Mouse (Mus musculus): Measurements from ENCODE around the gene Whrn. TPM values are rescaled to one million over a fixed set of nuclear protein-coding genes. Genes with fewer than 3 reads are reported as not detected.

Gene Whrn
- polyA plus RNA-seq, 1 experiment from 2014 or later, result 10.8 TPM

DNA sequence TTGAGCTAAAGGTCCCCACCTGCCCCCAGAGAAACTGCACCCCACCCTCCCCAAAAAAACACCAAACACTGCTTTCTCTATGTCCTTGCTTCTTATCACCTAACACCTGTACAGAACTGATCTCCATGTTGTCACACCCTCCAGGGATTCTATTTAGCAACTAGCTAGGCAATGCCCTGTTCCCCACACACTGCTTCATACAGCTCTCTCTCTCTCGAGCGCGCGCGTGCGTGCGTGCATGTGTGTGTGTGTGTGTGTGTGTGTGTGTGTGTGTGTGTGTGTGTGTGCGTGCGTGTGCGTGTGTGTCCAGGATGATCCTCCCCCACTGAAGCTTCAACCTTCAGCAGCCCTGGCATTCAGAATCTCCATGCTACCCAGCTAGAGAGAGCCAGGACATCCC is 93.7 kb downstream of the Whrn start:
- Histone ChIP-seq H3K9ac (0 out of 2 replicates have a peak overlapping the region, but pooled peaks have one; percentile 4), H3K4me1 (peaks cover 58% of the 10 kb centered on the region), H3K4me2 (replicated peaks) (peak overlapping the region; percentile 39; the same call in 1 of the 2 replicates), H3K9me3 (replicated peaks) (no peaks in the 10 kb centered on the region), H3K4me3 (no peak overlapping the region), H3K27me3 (no peaks in the 10 kb centered on the region), H3K27ac (no peak overlapping the region), H3K36me3 (no peaks in the 10 kb centered on the region)
- WGBS, result 93% methylated on average over 10 of the region's 10 CpGs
- ATAC-seq (ENCODE audit: low FRiP score), result no peak

- Histone ChIP-seq H3K9ac (0 out of 2 replicates have a peak overlapping the region, but pooled peaks have one; percentile 4), H3K36me3 (no peaks in the 10 kb centered on the region), H3K4me2 (replicated peaks) (no peak overlapping the region), H3K4me1 (peaks cover 58% of the 10 kb centered on the region), H3K27ac (no peak overlapping the region), H3K9me3 (replicated peaks) (no peaks in the 10 kb centered on the region), H3K4me3 (no peak overlapping the region), H3K27me3 (no peaks in the 10 kb centered on the region)
- no peak for ATAC-seq (ENCODE audit: low FRiP score)
- 87% methylated on average over 6 of the region's 6 CpGs for WGBS
These were observed 94.2 kb downstream of the Whrn start for GRCm38 (mm10) chr4:63401620-63402019.

GRCm38 (mm10) chr4:63400541-63401306 is 95.1 kb downstream of the Whrn start:
- peaks cover 56% of the 10 kb centered on the region for H3K4me1 ChIP-seq
- H3K4me3 ChIP-seq, result no peak overlapping the region
- H3K27ac ChIP-seq, result no peak overlapping the region
- no peaks in the 10 kb centered on the region for H3K9me3 ChIP-seq (replicated peaks)
- H3K27me3 ChIP-seq, result no peaks in the 10 kb centered on the region
- H3K9ac ChIP-seq, result no peak overlapping the region
- no peak overlapping the region for H3K4me2 ChIP-seq (replicated peaks)
- WGBS, result 89% methylated on average over 18 of the region's 18 CpGs
- ATAC-seq (ENCODE audit: low FRiP score), result no peak
- H3K36me3 ChIP-seq, result no peaks in the 10 kb centered on the region

GRCm38 (mm10) chr4:63399691-63400270 is 96.0 kb downstream of the Whrn start:
- Histone ChIP-seq H3K9me3 (replicated peaks) (no peaks in the 10 kb centered on the region), H3K27ac (0 out of 2 replicates have a peak overlapping the region, but pooled peaks have one; percentile 36)

GRCm38 (mm10) chr4:63398854-63399609 is 96.8 kb downstream of the Whrn start:
- Histone ChIP-seq H3K36me3 (peaks cover 15% of the 10 kb centered on the region), H3K27ac (peak overlapping the region; percentile 36; the same call in 1 of the 2 replicates), H3K4me3 (no peak overlapping the region), H3K27me3 (no peaks in the 10 kb centered on the region), H3K4me1 (peaks cover 39% of the 10 kb centered on the region), H3K9ac (no peak overlapping the region), H3K9me3 (replicated peaks) (no peaks in the 10 kb centered on the region), H3K4me2 (replicated peaks) (no peak overlapping the region)
- no peak for ATAC-seq (ENCODE audit: low FRiP score)
- WGBS, result 75% methylated on average over 11 of the region's 11 CpGs

More at GRCm38 (mm10) chr4:63399691-63400270, 96.0 kb downstream of the Whrn start:
- H3K4me3 ChIP-seq, result no peak overlapping the region
- 60% methylated on average over 6 of the region's 8 CpGs for WGBS
- ATAC-seq (ENCODE audit: low FRiP score), result no peak
- peaks cover 7% of the 10 kb centered on the region for H3K36me3 ChIP-seq
- H3K4me1 ChIP-seq, result peaks cover 47% of the 10 kb centered on the region
- H3K4me2 ChIP-seq (replicated peaks), result no peak overlapping the region
- no peak overlapping the region for H3K9ac ChIP-seq
- no peaks in the 10 kb centered on the region for H3K27me3 ChIP-seq

DNA sequence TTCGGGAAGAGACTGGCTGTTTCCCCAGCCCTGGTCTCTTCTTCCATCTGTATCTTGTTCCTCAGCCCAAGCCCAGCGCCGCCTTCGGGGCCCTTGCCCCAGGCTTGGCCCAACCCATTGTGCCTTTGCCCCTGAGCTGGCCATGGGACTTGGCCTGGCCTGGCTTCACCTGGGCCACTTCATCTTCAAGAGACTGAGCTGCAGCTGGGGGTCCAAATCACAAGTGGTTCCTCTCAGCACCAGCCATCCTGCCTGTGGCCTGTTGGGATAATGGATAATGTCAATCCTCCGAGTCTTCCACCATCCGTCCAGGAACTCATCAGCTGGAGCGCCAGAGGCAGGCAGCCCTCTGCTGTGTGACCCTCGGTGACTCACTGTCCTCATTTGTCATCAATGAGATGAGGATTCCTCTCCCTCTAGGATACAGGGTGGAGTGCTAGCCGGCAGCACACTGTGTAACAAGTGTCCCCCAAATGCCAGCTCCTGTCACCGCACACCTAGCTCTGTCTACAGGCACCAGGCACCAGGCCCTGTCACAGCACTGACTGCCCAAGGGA is 97.7 kb downstream of the Whrn start:
- H3K4me3 ChIP-seq, result no peak overlapping the region
- no peak overlapping the region for H3K4me2 ChIP-seq (replicated peaks)
- no peaks in the 10 kb centered on the region for H3K9me3 ChIP-seq (replicated peaks)
- H3K27ac ChIP-seq, result no peak overlapping the region
- no peaks in the 10 kb centered on the region for H3K27me3 ChIP-seq
- ATAC-seq (ENCODE audit: low FRiP score), result no peak
- H3K36me3 ChIP-seq, result peaks cover 16% of the 10 kb centered on the region
- WGBS, result 85% methylated on average over 10 of the region's 10 CpGs
- H3K4me1 ChIP-seq, result peaks cover 30% of the 10 kb centered on the region
- H3K9ac ChIP-seq, result no peak overlapping the region

DNA sequence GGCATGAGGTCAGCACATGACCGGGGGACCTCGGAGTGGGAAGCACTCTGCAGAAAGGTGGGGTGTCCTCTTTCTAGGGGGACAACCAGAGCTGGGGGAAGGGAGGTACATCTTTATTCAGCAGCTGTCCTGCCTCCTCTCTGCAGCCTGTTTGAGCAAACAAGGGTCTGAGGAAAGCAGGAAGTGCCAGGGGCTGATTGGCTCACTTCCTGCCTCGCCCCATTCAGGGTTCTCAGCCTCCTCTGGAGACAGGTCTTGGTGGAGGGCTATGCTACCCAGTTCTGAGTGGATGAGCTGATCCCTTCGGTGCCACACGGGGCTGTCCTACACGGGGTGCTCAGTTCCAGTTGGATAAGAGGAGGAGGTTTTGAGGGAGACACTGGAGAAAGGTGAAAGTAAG is 104.5 kb downstream of the Whrn start:
- no peaks in the 10 kb centered on the region for H3K9me3 ChIP-seq (replicated peaks)
- ATAC-seq (ENCODE audit: low FRiP score), result no peak
- peaks cover 16% of the 10 kb centered on the region for H3K36me3 ChIP-seq
- peaks cover 25% of the 10 kb centered on the region for H3K4me1 ChIP-seq
- H3K27me3 ChIP-seq, result no peaks in the 10 kb centered on the region
- no peak overlapping the region for H3K4me3 ChIP-seq
- H3K9ac ChIP-seq, result peak overlapping the region; percentile 15; the same call in 1 of the 2 replicates
- no peak overlapping the region for H3K27ac ChIP-seq
- H3K4me2 ChIP-seq (replicated peaks), result no peak overlapping the region
- WGBS, result 80% methylated on average over 6 of the region's 6 CpGs

- WGBS, result 50% methylated on average over 11 of the region's 11 CpGs
- Histone ChIP-seq H3K36me3 (peaks cover 11% of the 10 kb centered on the region), H3K27me3 (no peaks in the 10 kb centered on the region), H3K4me3 (no peak overlapping the region), H3K9ac (no peak overlapping the region), H3K4me2 (replicated peaks) (no peak overlapping the region), H3K4me1 (peaks cover 25% of the 10 kb centered on the region), H3K9me3 (replicated peaks) (no peaks in the 10 kb centered on the region), H3K27ac (peak overlapping the region; percentile 81)
- ATAC-seq (ENCODE audit: low FRiP score), result peak; percentile 65
These were observed 105.8 kb downstream of the Whrn start for GRCm38 (mm10) chr4:63389887-63390528.

- H3K9ac ChIP-seq, result no peak overlapping the region
- H3K27ac ChIP-seq, result peak overlapping the region; percentile 81
- no peaks in the 10 kb centered on the region for H3K27me3 ChIP-seq
- no peak overlapping the region for H3K4me3 ChIP-seq
- H3K36me3 ChIP-seq, result peaks cover 4% of the 10 kb centered on the region
- peak; percentile 78 for ATAC-seq (ENCODE audit: low FRiP score)
- WGBS, result 19% methylated on average over 8 of the region's 8 CpGs
- peaks cover 25% of the 10 kb centered on the region for H3K4me1 ChIP-seq
- H3K4me2 ChIP-seq (replicated peaks), result no peak overlapping the region
- no peaks in the 10 kb centered on the region for H3K9me3 ChIP-seq (replicated peaks)
These were observed 106.5 kb downstream of the Whrn start for GRCm38 (mm10) chr4:63389121-63389886.

GRCm38 (mm10) chr4:63388029-63388428 is 107.8 kb downstream of the Whrn start:
- whole genome bisulfite sequencing, result 67% methylated on average over 6 of the region's 6 CpGs
- peaks cover 7% of the 10 kb centered on the region for H3K36me3 ChIP-seq
- no peaks in the 10 kb centered on the region for H3K27me3 ChIP-seq
- H3K9ac ChIP-seq, result no peak overlapping the region
- H3K27ac ChIP-seq, result no peak overlapping the region
- peaks cover 25% of the 10 kb centered on the region for H3K4me1 ChIP-seq
- no peak for ATAC-seq (ENCODE audit: low FRiP score)
- no peak overlapping the region for H3K4me3 ChIP-seq
- no peaks in the 10 kb centered on the region for H3K9me3 ChIP-seq (replicated peaks)
- H3K4me2 ChIP-seq (replicated peaks), result no peak overlapping the region

DNA sequence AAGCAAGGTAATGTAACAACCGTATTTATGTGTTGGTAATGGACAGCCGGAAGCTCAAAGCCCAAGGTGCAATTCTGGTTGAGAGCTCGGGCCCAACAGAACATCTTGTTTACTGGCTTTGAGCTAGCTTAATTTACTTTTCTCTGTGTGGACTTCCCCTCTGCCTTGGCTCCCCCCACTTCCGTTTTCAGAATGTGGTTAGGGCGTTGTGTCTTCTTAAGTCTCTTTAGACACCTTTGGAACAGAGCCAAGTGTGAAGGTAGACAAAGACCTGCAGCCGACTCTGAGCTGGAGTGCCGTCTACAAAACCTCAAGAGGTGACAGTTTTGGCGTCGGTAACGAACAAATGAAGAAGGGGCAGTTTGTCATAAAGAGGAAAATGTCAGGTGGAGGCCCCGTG is 110.0 kb downstream of the Whrn start:
- no peak for ATAC-seq (ENCODE audit: low FRiP score)
- H3K4me2 ChIP-seq (replicated peaks), result no peak overlapping the region
- H3K9ac ChIP-seq, result no peak overlapping the region
- peaks cover 26% of the 10 kb centered on the region for H3K36me3 ChIP-seq
- H3K27me3 ChIP-seq, result no peaks in the 10 kb centered on the region
- peaks cover 25% of the 10 kb centered on the region for H3K4me1 ChIP-seq
- 89% methylated on average over 11 of the region's 11 CpGs for WGBS
- H3K4me3 ChIP-seq, result no peak overlapping the region
- H3K9me3 ChIP-seq (replicated peaks), result no peaks in the 10 kb centered on the region
- no peak overlapping the region for H3K27ac ChIP-seq

All from hindbrain, embryonic 12.5 days (tissue).